Comparison of ENCODE assay signal across 24 mouse cellular contexts in the genomic region with DNA sequence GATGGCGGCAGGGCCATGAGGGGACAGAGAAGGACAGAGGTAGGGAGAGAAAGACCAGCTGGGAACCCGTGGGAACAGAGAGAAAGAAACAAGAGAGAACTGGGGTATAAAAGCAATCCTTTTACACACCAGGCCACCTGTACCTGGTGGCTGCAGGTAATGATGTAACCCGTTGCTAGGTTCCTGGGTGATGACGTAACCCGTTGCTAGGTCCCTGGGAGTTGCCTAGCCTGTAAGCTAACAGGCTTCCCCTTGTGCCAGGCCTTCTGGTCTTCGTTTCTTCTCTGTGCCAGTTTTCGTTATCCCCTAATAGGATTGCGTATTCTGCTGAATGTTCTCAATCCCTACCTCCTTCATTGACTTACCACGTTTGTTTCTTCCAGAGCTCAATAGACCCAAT. TPM values are rescaled to one million over a fixed set of nuclear protein-coding genes. Genes with fewer than 3 reads are reported as not detected.
A peak's percentile ranks its signal among the peaks of the same experiment; 100 is the strongest.
DNase-seq lines count a peak whose midpoint lies in the region; ATAC-seq and TF ChIP-seq lines count a peak whose summit lies in the region.
"Had no signal": no experiment of that assay in that cellular context is flagged by ENCODE, and none has a peak within 500 bp of the region (broad histone marks: within the 10 kb centered on the region; RNA-seq: fewer than 3 reads in every experiment).

No protein-coding gene starts in this region.

- DNase-seq in lung, adult 18-20 months = peak; percentile 42 to 65
- no peak for DNase-seq in lung, postnatal 10 days
- peak; percentile 30 for DNase-seq in lung, postnatal 36 days
- DNase-seq in lung, postnatal 0 days (ENCODE audit: low spot score) = no peak
- DNase-seq in R1 (ENCODE audit: low read depth, low spot score) (peak; percentile 72), ZHBTc4 (ENCODE audit: low read depth, low spot score) (peak; percentile 30)
- DNase-seq in urinary bladder, postnatal 25 days (ENCODE audit: low spot score) = no peak
- DNase-seq in layer of hippocampus, adult 18-20 months (ENCODE audit: low spot score in 2 of 2) = no peak
- DNase-seq: adrenal gland, adult 2 months; adrenal gland, adult 8-10 months; adrenal gland, postnatal 10 days; adrenal gland, postnatal 14 days; adrenal gland, postnatal 25 days; adrenal gland, postnatal 36 days; B cell, adult 2 months; cerebellum, adult 11 months; cerebellum, adult 11-12 months; cerebellum, adult 18-20 months; cerebellum, adult 2 months had no signal

- H3K27me3 ChIP-seq in lung, postnatal 0 days (replicated peaks; ENCODE audit: insufficient read depth, low read length) = no peaks in the 10 kb centered on the region
- H3K27me3 ChIP-seq: CH12.LX, Patski had no signal

- no peak overlapping the region for H3K27ac ChIP-seq in lung, postnatal 0 days (ENCODE audit: low read length)

- WGBS in lung, postnatal 0 days = 79% methylated on average over 9 of the region's 9 CpGs

- TF ChIP-seq EP300 in lung, postnatal 0 days (IDR thresholded peaks at IDR 0.05) = no peak

- H3K4me3 ChIP-seq in lung, postnatal 0 days (ENCODE audit: low read depth, low read length) = no peak overlapping the region

- no peaks in the 10 kb centered on the region for H3K36me3 ChIP-seq in lung, postnatal 0 days (ENCODE audit: insufficient read depth, low read length)
- H3K36me3 ChIP-seq: G1E had no signal

- H3K9me3 ChIP-seq in lung, postnatal 0 days (ENCODE audit: low read length) = no peaks in the 10 kb centered on the region
- H3K9me3 ChIP-seq: G1E had no signal

- H3K4me1 ChIP-seq in lung, postnatal 0 days (ENCODE audit: insufficient read depth, low read depth, low read length) = no peaks in the 10 kb centered on the region

- ATAC-seq in lung, postnatal 0 days = no peak
- ATAC-seq: activated CD4-positive, CD25-positive, alpha-beta regulatory T cell, adult 4 months; CD4-positive, CD25-positive, alpha-beta regulatory T cell, adult 4 months; Patski had no signal

- H3K4me2 ChIP-seq in lung, postnatal 0 days (replicated peaks; ENCODE audit: low read depth, low read length) = no peak overlapping the region

- TF ChIP-seq CTCF in lung, postnatal 0 days (IDR thresholded peaks at IDR 0.05) = no peak

- no peak overlapping the region for H3K9ac ChIP-seq in lung, postnatal 0 days (replicated peaks; ENCODE audit: low read depth)

RNA-seq across cellular contexts. Expression of a gene that starts 36.8 kb away (rescaled TPM):
- polyA plus RNA-seq in lung, postnatal 0 days (2015; fragmentation: Nextera tagmentation; extraction: Ambion mirVana) = 45.4 and 48.7 TPM in 2 replicates
- under 1 TPM in 1 of 2 experiments, not detected in 1; 0.13 TPM for total RNA-seq in layer of hippocampus, adult 18-20 months (2021)
- total RNA-seq: CH12.LX had no signal
- polyA plus RNA-seq: activated CD4-positive, CD25-positive, alpha-beta regulatory T cell, adult 4 months; CD4-positive, CD25-positive, alpha-beta regulatory T cell, adult 4 months; G1E had no signal

Comparison
In these comparisons a context has a peak if more than half of its experiments do, and no peak if none do; other contexts are left out.
1. DNase-seq: peak in lung, adult 18-20 months (2 of 2), lung, postnatal 36 days (single experiment), R1 (single experiment) and ZHBTc4 (single experiment); none in lung, postnatal 10 days (single experiment), lung, postnatal 0 days (single experiment), urinary bladder, postnatal 25 days (single experiment) and layer of hippocampus, adult 18-20 months (0 of 2).